Mouse (Mus musculus) olfactory bulb, adult 2 months (tissue): Measurements from ENCODE around the gene Calcoco2. TPM values are rescaled to one million over a fixed set of nuclear protein-coding genes. Genes with fewer than 3 reads are reported as not detected.

Source experiments
- H3K27ac ChIP-seq: fragments of 200-500 bp; 2 replicates; pipeline ENCODE4 v1.5.1; 2012; ENCODE audit warnings: low read depth, low read length; ENCODE audit not compliant: insufficient read depth
- H3K4me1 ChIP-seq: fragments of 200-500 bp; 2 replicates; pipeline ENCODE4 v1.6.1; 2012; ENCODE audit warnings: low read length; ENCODE audit not compliant: control insufficient read depth, insufficient read depth
- H3K4me3 ChIP-seq: fragments of 200-500 bp; 2 replicates; pipeline ENCODE4 v1.5.1; 2012; ENCODE audit warnings: mild to moderate bottlenecking, low read depth, low read length, moderate library complexity; ENCODE audit not compliant: insufficient read depth
- CTCF ChIP-seq: fragments of 200-500 bp; IDR thresholded peaks from 2 replicates; pipeline ENCODE4 v1.5.1; 2012; ENCODE audit warnings: low read depth, mild to moderate bottlenecking, low read length, moderate library complexity; ENCODE audit not compliant: insufficient read depth
- POLR2A ChIP-seq: fragments of 200-500 bp; IDR thresholded peaks from 2 replicates; pipeline ENCODE4 v1.6.1; 2012; ENCODE audit warnings: mild to moderate bottlenecking, low read depth, low read length, moderate library complexity; ENCODE audit not compliant: insufficient read depth
- WGBS: fragments of 180-500 bp; shearing (Covaris S2); methylation state at CpG from one replicate; pipeline ENCODE4 v1.1.7; 2018; 5-methylcytosine and 5-hydroxymethylcytosine counted together
- polyA plus RNA-seq: library from polyadenylated mRNA; stranded (reverse); fragments of >200 nt; gene quantifications from 2 replicates; pipeline ENCODE4 v1.2.4, GENCODE M21; 2012; ENCODE audit warnings: low replicate concordance; ENCODE audit not compliant: missing spikeins, insufficient read depth, insufficient read length

Calcoco2 gene
- polyA plus RNA-seq, 1 experiment = not detected

GRCm38 (mm10) chr11:96087981-96088380 lies 23.8 kb downstream of the Calcoco2 start:
- Histone ChIP-seq H3K27ac (no peak overlapping the region), H3K4me3 (no peak overlapping the region), H3K4me1 (no peaks in the 10 kb centered on the region)
- 86% methylated on average over 6 of the region's 6 CpGs for WGBS
- TF ChIP-seq CTCF = no peak

GRCm38 (mm10) chr11:96082682-96083081 lies 29.1 kb downstream of the Calcoco2 start:
- 69% methylated on average over 3 of the region's 3 CpGs for WGBS
- H3K4me1 ChIP-seq = no peaks in the 10 kb centered on the region
- H3K27ac ChIP-seq = no peak overlapping the region
- no peak overlapping the region for H3K4me3 ChIP-seq
- no peak for TF ChIP-seq CTCF
- TF ChIP-seq POLR2A = no peak

DNA sequence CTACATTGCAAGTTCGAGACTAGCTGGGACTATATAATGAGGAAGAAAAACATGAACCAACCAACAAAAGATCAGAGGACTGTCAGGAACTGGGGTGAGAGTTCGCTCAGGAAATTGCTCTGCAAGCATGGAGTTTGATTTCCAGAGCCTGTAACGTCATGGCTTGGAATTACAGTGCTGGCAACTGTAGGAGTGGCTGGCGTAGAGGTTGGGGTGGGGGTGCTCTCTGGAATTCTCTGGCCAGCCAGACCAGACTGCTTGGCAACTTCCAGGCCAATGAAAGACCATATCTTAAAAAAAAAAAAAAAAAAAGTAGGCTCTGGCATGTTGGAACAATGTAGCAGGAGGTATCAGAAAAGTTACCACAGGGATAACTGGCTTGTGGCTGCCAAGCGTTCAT lies 31.0 kb downstream of the Calcoco2 start:
- Histone ChIP-seq H3K4me3 (no peak overlapping the region), H3K4me1 (no peaks in the 10 kb centered on the region), H3K27ac (no peak overlapping the region)
- TF ChIP-seq CTCF = no peak
- no peak for TF ChIP-seq POLR2A
- WGBS = 83% methylated on average over 5 of the region's 5 CpGs

DNA sequence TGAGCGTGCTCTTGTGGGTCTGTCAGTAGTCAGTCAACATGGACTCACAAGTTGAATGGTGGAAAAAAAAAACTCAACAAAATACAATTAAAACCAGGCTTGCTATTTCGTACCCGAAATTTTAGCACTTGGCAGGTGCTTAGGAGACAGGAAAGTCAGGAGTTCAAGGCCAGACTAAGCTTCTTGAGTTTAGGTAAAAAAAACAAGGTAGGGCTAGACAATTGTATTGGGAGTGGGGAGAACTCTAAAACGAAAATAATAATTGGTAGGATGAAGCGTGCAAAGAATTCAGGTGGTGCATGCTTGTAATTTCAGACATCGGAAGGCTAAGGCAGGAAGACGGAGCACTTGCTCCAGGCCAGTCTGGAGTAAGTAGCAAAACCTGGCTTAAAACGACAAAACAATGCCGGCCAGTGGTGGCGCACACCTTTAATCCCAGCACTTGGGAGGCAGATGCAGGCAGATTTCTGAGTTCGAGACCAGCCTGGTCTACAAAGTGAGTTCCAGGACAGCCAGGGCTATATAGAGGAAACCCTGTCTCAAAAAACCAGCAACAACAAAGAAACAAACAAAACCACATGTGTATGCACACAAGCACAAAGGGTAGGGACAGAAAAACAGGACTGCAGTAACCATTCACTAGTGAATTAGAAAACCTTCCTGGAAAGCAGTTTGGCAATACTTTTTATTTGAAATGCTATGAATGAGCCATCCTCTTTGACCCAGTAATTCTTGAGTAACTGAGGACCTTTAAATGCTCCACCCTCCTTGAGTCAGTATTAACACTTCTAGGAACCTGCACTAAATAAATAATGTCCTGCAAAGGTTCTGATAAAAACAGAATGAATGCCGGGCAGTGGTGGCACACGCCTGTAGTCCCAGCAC lies 35.3 kb downstream of the Calcoco2 start:
- TF ChIP-seq CTCF (no peak), POLR2A (no peak)
- H3K27ac ChIP-seq = peak overlapping the region; percentile 55; the same call in 1 of the 2 replicates
- H3K4me3 ChIP-seq = no peak overlapping the region
- WGBS = 64% methylated on average over 13 of the region's 13 CpGs
- peaks cover 12% of the 10 kb centered on the region for H3K4me1 ChIP-seq

- Histone ChIP-seq H3K4me3 (peak within 1 kb of the TSS; percentile 67), H3K27ac (peak within 1 kb of the TSS; percentile 55), H3K4me1 (peaks cover 12% of the 10 kb centered on the region)
- under 1% methylated on average over 37 of the region's 37 CpGs for WGBS
- TF ChIP-seq CTCF = no peak
- TF ChIP-seq POLR2A = peak; percentile 76
Measured at GRCm38 (mm10) chr11:96075509-96076220, 36.1 kb downstream of the Calcoco2 start, which contains the start of gene Atp5g1. Atp5g1 (minus strand) TSS chr11:96075670.

DNA sequence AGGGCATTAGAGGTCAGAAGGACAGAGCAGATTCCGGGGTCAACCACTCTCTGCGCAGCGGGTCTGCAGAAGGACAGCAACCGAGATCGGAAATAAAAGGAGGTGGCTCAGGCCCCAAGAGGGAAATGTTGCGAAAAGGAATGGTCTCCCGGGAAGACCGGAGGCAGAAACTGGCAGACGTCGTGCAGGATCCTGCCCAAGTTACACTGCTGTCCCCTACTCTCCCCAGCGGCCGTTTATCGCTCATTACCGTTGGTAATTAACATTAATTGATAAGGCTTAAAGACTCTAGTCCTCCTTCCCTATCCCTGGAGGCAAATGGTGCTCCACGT lies 36.6 kb downstream of the Calcoco2 start:
- no peak for TF ChIP-seq POLR2A
- TF ChIP-seq CTCF = no peak
- WGBS = under 1% methylated on average over 15 of the region's 15 CpGs
- Histone ChIP-seq H3K27ac (peak overlapping the region; percentile 53), H3K4me3 (peak overlapping the region; percentile 67), H3K4me1 (peaks cover 12% of the 10 kb centered on the region)

- TF ChIP-seq CTCF (no peak), POLR2A (no peak)
- H3K4me3 ChIP-seq = peak overlapping the region; percentile 67
- 12% methylated on average over 17 of the region's 17 CpGs for WGBS
- peak overlapping the region; percentile 53; the same call in 1 of the 2 replicates for H3K27ac ChIP-seq
- H3K4me1 ChIP-seq = peaks cover 12% of the 10 kb centered on the region
Measured at GRCm38 (mm10) chr11:96074351-96075176, 37.2 kb downstream of the Calcoco2 start.

DNA sequence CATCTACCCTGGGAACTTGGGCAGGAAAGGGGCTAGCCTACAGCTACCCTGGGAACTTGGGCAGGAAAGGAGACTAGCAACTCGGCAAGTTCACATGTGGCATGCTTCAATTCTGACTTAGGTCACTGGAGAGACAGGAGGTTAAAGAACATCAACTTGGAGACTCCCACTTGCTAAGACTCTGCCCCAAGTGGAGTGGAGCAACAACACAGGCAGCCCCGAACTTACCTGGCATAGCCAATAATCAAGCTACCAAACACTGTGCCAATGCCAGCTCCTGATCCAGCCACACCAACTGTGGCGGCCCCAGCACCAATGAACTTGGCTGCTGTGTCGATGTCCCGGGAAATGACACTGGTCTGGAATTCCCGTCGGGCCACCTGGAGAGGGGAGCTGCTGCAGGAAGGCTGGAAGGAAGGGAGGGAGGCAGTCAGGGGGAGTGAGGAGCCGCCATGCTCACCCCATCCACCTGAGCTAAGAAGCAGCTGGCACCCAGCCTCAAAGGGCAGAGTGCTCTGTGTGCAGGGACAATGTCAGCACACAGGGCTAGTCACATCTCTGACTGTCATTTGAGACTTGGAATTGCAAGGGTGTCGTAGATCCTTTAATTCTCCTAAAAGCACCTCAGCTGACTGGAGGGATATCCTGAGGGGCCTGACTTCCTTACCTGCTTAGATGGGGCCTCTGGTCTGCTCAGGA lies 38.3 kb downstream of the Calcoco2 start:
- Histone ChIP-seq H3K4me1 (peaks cover 12% of the 10 kb centered on the region), H3K4me3 (peak overlapping the region; percentile 18; the same call in 1 of the 2 replicates), H3K27ac (no peak overlapping the region)
- no peak for TF ChIP-seq POLR2A
- whole genome bisulfite sequencing = 77% methylated on average over 8 of the region's 9 CpGs
